Mouse (Mus musculus) liver, postnatal 0 days (tissue): ENCODE data around the gene Agap1. TPM values are rescaled to one million over a fixed set of nuclear protein-coding genes. Genes with fewer than 3 reads are reported as not detected.

Experiments
- ATAC-seq: fragments of 200-750 bp; cut with Nextera tagmentation; 2 replicates; pipeline ENCODE4 v1.8.0; 2017; ENCODE audit warnings: mild to moderate bottlenecking, moderate library complexity
- DNase-seq: peaks from one replicate; pipeline ENCODE4 v3.0.0-alpha.2; 2016
- H3K27ac ChIP-seq: fragments of 300-500 bp; sonication (generic); 2 replicates; pipeline ENCODE4 v1.5.1; 2014; ENCODE audit warnings: antibody characterized with exemption, moderate library complexity, mild to moderate bottlenecking, low read depth
- H3K27me3 ChIP-seq: fragments of 300-500 bp; sonication (generic); 2 replicates; pipeline ENCODE4 v1.6.1; 2014; ENCODE audit warnings: low read length, control low read depth, mixed read lengths; ENCODE audit not compliant: insufficient read depth
- H3K36me3 ChIP-seq: fragments of 300-500 bp; sonication (generic); replicated peaks from 2 replicates; pipeline ENCODE4 v1.6.1; 2014; ENCODE audit warnings: mild to moderate bottlenecking, control low read depth, low read length, moderate library complexity, mixed read lengths; ENCODE audit not compliant: insufficient read depth
- H3K4me1 ChIP-seq: fragments of 300-500 bp; sonication (generic); 2 replicates; pipeline ENCODE4 v1.6.1; 2014; ENCODE audit warnings: antibody characterized with exemption, mild to moderate bottlenecking, control low read depth; ENCODE audit not compliant: insufficient read depth
- H3K4me2 ChIP-seq: fragments of 300-500 bp; sonication (generic); 2 replicates; pipeline ENCODE4 v1.6.1; 2014; ENCODE audit warnings: low read depth, mild to moderate bottlenecking, low read length, moderate library complexity, mixed read lengths
- H3K4me3 ChIP-seq: fragments of 300-500 bp; sonication (generic); 2 replicates; pipeline ENCODE4 v1.5.1; 2014; ENCODE audit warnings: low read depth, low read length
- H3K9ac ChIP-seq: fragments of 300-500 bp; sonication (generic); replicated peaks from 2 replicates; pipeline ENCODE4 v1.6.1; 2014; ENCODE audit warnings: mild to moderate bottlenecking, moderate library complexity
- H3K9me3 ChIP-seq: fragments of 300-500 bp; sonication (generic); 2 replicates; pipeline ENCODE4 v1.6.1; 2016; ENCODE audit warnings: mild to moderate bottlenecking, control low read depth, low read length, mixed read lengths
- CTCF ChIP-seq: sonication (generic); IDR thresholded peaks from 2 replicates; pipeline ENCODE4 v1.5.1; 2016; ENCODE audit warnings: antibody characterized with exemption, low read depth
- EP300 ChIP-seq: IDR thresholded peaks from 2 replicates; pipeline ENCODE4 v1.6.1; 2016; ENCODE audit warnings: antibody characterized with exemption, low read depth, mild to moderate bottlenecking
- WGBS: fragments of 180-500 bp; shearing (Covaris S2); extraction: QIAGEN DNeasy Blood & Tissue Kit; methylation state at CpG from one replicate; pipeline ENCODE4 v1.1.7; 2014; ENCODE audit not compliant: insufficient replicate concordance; 5-methylcytosine and 5-hydroxymethylcytosine counted together
- polyA plus RNA-seq: library from polyadenylated mRNA; unstranded; fragments of >200 nt; fragmentation: Nextera tagmentation; extraction: Ambion mirVana; gene quantifications from 2 replicates; pipeline ENCODE4 v1.2.1, GENCODE M21; 2015

The Agap1 gene
- polyA plus RNA-seq, 1 experiment from 2014 or later = 1.0 TPM

DNA sequence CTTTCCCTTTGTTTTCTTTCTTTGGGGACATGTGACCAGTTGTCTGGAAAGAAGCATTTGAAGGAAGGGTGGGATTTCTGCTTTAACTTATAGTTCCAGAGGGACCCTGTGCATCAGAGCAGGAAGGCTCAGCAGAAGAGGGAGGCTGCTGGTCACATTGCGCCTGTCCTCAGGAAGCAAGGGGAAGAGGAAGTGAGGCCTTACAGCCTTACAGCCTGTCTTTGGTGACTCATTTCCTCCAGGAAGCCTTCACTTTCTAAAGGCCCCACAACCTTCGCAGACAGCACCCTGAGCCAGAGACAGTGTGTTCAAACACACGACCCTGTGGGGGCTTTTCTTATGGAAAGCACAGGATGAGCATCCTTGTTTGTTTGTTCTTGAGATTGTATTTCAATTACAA is 287.8 kb downstream of the Agap1 start:
- Histone ChIP-seq H3K27ac (no peak overlapping the region), H3K4me3 (no peak overlapping the region), H3K4me2 (no peak overlapping the region), H3K27me3 (no peaks in the 10 kb centered on the region), H3K9ac (no peak overlapping the region), H3K9me3 (no peaks in the 10 kb centered on the region), H3K36me3 (peaks cover 7% of the 10 kb centered on the region; the same call in 1 of the 2 replicates), H3K4me1 (no peaks in the 10 kb centered on the region)
- no peak for TF ChIP-seq EP300
- TF ChIP-seq CTCF = no peak
- ATAC-seq = no peak
- DNase-seq = no peak
- WGBS = 35% methylated on average over 3 of the region's 3 CpGs

DNA sequence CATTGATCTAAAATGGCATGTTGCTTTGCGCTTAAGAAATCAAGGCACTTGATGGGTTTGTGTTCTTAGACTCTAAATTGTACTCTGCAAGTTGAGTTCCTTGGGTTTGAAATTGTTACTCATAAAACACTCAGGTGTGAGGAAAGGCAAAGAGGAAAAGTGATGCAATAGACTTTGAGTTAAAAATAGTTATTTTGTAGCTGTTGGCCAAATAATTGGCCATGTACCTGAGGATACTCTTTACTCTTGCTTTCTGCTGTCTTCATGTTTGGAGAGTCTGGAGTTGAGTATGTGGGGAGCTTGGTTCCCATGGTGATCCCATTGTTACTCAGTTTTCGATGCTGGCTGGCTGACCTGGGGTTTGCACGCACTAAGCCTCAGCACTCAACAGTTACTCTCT is 291.6 kb downstream of the Agap1 start:
- DNase-seq (no peak), ATAC-seq (no peak)
- H3K9ac ChIP-seq = no peak overlapping the region
- no peak overlapping the region for H3K27ac ChIP-seq
- peaks cover 7% of the 10 kb centered on the region; the same call in 1 of the 2 replicates for H3K36me3 ChIP-seq
- no peak overlapping the region for H3K4me3 ChIP-seq
- no peaks in the 10 kb centered on the region for H3K9me3 ChIP-seq
- H3K4me2 ChIP-seq = no peak overlapping the region
- WGBS = 85% methylated on average over 3 of the region's 3 CpGs
- no peaks in the 10 kb centered on the region for H3K4me1 ChIP-seq
- TF ChIP-seq EP300 = no peak
- H3K27me3 ChIP-seq = no peaks in the 10 kb centered on the region

DNA sequence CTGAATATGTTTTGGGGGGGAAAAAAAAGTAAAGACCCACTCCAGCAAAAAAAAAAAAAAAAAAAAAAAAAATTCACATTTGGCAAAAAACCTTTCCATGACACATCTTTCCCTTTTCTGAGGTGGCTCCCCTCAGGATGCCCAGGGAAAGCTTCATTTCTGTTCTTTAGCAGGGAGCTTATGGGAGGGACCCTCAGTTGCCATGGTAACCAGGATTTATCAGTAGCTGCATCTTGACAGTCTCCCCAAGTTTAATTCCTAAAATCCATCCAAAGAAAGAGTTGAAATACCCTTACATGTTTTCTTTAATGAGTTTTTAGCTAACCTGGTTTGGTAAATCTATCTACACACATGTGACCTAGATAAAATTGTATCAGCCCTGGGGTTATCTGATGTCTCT is 295.1 kb downstream of the Agap1 start:
- no peak for TF ChIP-seq CTCF
- no peak for TF ChIP-seq EP300
- ATAC-seq = no peak

DNA sequence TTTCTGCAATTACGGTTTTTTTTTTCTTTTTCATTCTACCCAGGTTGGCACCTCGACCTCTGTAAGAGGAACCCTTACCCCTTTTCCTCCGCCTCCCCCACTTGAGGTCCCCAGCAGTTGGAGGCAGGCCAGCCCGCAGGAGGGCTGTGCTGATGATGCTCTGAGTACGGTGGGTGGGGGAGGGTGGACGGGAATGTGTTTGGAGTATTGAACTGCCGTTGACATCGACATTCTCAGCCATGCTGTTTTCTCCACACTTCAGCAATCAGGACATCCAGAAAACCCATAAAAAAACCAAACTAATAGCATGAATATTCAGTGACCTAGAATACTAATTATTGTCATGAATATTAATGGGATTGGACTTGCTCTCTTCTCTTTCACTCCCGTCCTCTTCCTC is 295.9 kb downstream of the Agap1 start:
- Histone ChIP-seq H3K9ac (no peak overlapping the region), H3K4me2 (no peak overlapping the region), H3K4me3 (no peak overlapping the region), H3K27ac (no peak overlapping the region), H3K27me3 (no peaks in the 10 kb centered on the region), H3K9me3 (no peaks in the 10 kb centered on the region), H3K4me1 (no peaks in the 10 kb centered on the region), H3K36me3 (no peaks in the 10 kb centered on the region)
- WGBS = 48% methylated on average over 9 of the region's 9 CpGs
- ATAC-seq (no peak), DNase-seq (no peak)
- no peak for TF ChIP-seq CTCF
- no peak for TF ChIP-seq EP300

More for the DNA sequence above, 295.1 kb downstream of the Agap1 start:
- Histone ChIP-seq H3K27me3 (no peaks in the 10 kb centered on the region), H3K4me2 (no peak overlapping the region), H3K9ac (no peak overlapping the region), H3K4me1 (no peaks in the 10 kb centered on the region), H3K27ac (no peak overlapping the region), H3K9me3 (no peaks in the 10 kb centered on the region), H3K36me3 (no peaks in the 10 kb centered on the region), H3K4me3 (no peak overlapping the region)
- no peak for DNase-seq

DNA sequence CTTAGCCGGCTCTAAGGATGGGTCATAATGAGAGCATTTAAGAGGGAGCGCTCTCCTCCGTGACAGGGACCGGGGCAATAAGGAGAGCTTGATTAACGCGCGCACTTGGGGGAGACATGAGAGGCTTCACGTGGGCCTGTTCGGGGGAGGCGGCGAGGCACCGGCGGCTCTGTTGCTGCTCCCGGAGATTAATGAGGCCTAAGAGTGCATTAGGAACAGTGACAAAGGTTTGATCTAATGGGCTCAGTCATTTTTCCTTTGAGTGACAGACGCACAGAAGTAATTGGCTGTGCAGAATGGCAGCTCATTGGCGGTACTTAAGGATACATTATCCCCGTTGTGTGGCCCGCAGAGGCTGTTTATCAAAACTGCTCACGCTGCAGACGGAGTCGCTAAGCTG is 296.3 kb downstream of the Agap1 start:
- no peak for ATAC-seq
- 75% methylated on average over 21 of the region's 21 CpGs for WGBS
- Histone ChIP-seq H3K4me3 (no peak overlapping the region), H3K4me1 (no peaks in the 10 kb centered on the region), H3K36me3 (no peaks in the 10 kb centered on the region), H3K9ac (no peak overlapping the region), H3K27me3 (no peaks in the 10 kb centered on the region), H3K9me3 (no peaks in the 10 kb centered on the region), H3K4me2 (no peak overlapping the region), H3K27ac (no peak overlapping the region)
- TF ChIP-seq CTCF (no peak), EP300 (no peak)
- no peak for DNase-seq

DNA sequence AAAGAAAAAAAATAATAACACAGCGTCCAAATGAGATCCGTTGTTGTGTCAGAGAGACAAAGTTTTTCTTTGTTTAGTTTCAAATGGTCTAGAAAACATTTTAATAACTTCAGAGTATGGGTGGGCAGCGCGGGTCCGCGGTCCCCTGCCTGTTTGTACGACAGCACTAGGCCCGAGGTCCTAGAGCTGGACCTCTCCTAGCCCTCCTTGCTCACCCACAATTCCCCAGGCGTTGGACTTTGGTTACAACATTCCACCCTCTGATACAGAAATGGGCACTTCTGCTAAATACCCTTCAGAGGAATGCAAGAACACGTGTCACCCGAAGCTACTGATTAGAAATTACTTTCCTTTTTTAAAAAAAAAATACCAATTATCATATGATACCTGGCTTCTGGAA is 296.7 kb downstream of the Agap1 start:
- DNase-seq = no peak
- H3K4me3 ChIP-seq = no peak overlapping the region

DNA sequence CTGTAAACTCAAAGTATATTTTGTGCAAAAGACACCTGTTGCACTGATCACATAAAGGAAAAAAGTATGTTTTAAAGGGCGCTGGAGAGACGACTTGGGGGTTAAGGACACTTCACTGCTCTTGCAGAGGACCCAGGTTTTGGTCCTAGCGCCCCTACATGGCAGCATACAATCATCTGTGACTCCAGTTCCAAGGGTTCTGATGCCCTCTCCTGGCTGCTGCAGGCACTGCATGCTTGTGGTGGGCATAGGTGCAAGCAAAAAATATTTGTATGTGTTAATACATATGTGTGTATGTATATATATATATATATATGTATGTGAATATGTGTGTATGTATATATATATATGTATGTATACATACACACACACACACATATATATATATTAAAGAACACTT is 298.1 kb downstream of the Agap1 start:
- ATAC-seq = no peak

More for the DNA sequence above, 296.7 kb downstream of the Agap1 start:
- Histone ChIP-seq H3K27me3 (no peaks in the 10 kb centered on the region), H3K9ac (no peak overlapping the region), H3K36me3 (no peaks in the 10 kb centered on the region), H3K9me3 (no peaks in the 10 kb centered on the region), H3K4me1 (no peaks in the 10 kb centered on the region), H3K27ac (no peak overlapping the region), H3K4me2 (no peak overlapping the region)
- WGBS = 81% methylated on average over 11 of the region's 11 CpGs
- ATAC-seq = no peak
- TF ChIP-seq EP300 (no peak), CTCF (no peak)

More for the DNA sequence above, 298.1 kb downstream of the Agap1 start:
- Histone ChIP-seq H3K4me2 (no peak overlapping the region), H3K27me3 (no peaks in the 10 kb centered on the region), H3K4me1 (no peaks in the 10 kb centered on the region), H3K36me3 (no peaks in the 10 kb centered on the region), H3K9me3 (no peaks in the 10 kb centered on the region), H3K27ac (no peak overlapping the region), H3K9ac (no peak overlapping the region), H3K4me3 (no peak overlapping the region)
- 87% methylated on average over 3 of the region's 3 CpGs for WGBS
- no peak for DNase-seq
- TF ChIP-seq EP300 (no peak), CTCF (peak; percentile 35)
